Mouse (Mus musculus): ENCODE measurements at regions not wholly inside any gene's neighbourhood (a gene's known extent, or its start where the extent isn't known, plus 50 kb on each side); places are given as distances from the start of the nearest gene placed in this dataset.

DNA sequence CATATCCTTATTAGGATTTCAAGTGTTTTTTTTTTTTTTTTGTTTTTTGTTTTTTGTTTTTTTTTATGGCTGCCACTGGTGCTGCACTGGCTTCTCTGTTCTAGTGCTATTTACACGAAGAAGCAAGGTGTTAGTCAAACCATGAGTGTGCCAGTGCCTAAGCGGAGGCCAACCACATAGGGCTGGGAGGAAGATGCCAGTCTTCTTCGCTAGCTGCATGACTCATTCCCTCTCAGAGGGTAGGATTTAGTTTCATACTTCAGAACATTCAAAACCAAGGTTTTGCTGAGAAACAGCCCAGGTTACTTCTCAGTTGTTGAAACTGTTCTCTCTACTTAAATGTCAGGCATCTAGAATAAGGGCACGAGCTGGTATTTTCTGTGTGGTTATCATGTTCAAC, 72.6 kb downstream of the Icos start:
- H3K4me1 ChIP-seq (ENCODE audit: control insufficient read depth, insufficient read depth, low read length), result no peaks in the 10 kb centered on the region
- no peak overlapping the region for H3K4me3 ChIP-seq (ENCODE audit: low read depth, low read length)
- H3K9ac ChIP-seq (ENCODE audit: low read depth, low read length), result no peak overlapping the region
- no peaks in the 10 kb centered on the region for H3K27me3 ChIP-seq (ENCODE audit: control insufficient read depth, insufficient read depth, low read length)
- ATAC-seq (replicated peaks; ENCODE audit: insufficient number of reproducible peaks, low FRiP score, low TSS enrichment), result no peak
- H3K9me3 ChIP-seq (replicated peaks; ENCODE audit: control insufficient read depth, low read length), result no peaks in the 10 kb centered on the region
- WGBS (ENCODE audit: insufficient replicate concordance), result 77% methylated on average over 4 of the region's 4 CpGs
- no peak overlapping the region for H3K4me2 ChIP-seq
- H3K27ac ChIP-seq (ENCODE audit: low read depth, low read length), result no peak overlapping the region
- no peaks in the 10 kb centered on the region for H3K36me3 ChIP-seq (ENCODE audit: control insufficient read depth, insufficient read depth, low read length)

DNA sequence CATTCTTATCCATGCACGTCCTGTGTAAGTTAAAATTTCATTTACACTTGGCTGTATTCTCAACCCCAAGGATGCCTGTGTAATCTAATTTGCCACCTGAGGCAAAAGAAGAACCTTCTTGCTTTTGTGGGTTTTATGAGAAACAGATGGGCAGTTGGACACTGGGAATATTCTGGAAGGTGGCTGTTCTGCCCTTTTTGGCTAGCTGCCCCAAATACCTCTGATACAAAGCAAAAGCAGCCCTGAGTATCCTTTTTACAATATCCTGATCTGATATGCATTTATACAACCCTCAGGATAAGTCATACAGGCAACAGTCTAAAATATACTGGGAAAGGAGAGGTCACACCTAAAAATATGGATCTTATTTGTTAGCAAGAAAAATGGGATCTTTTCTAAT, 75.9 kb downstream of the Icos start:
- Histone ChIP-seq H3K4me2 (no peak overlapping the region), H3K27me3 (ENCODE audit: control insufficient read depth, insufficient read depth, low read length) (no peaks in the 10 kb centered on the region), H3K27ac (ENCODE audit: low read depth, low read length) (no peak overlapping the region), H3K4me3 (ENCODE audit: low read depth, low read length) (no peak overlapping the region), H3K4me1 (ENCODE audit: control insufficient read depth, insufficient read depth, low read length) (no peaks in the 10 kb centered on the region), H3K9me3 (replicated peaks; ENCODE audit: control insufficient read depth, low read length) (no peaks in the 10 kb centered on the region), H3K36me3 (ENCODE audit: control insufficient read depth, insufficient read depth, low read length) (no peaks in the 10 kb centered on the region), H3K9ac (ENCODE audit: low read depth, low read length) (no peak overlapping the region)
- ATAC-seq (replicated peaks; ENCODE audit: insufficient number of reproducible peaks, low FRiP score, low TSS enrichment), result no peak
- WGBS (ENCODE audit: insufficient replicate concordance), result 52% methylated on average over 1 of the region's 1 CpGs

DNA sequence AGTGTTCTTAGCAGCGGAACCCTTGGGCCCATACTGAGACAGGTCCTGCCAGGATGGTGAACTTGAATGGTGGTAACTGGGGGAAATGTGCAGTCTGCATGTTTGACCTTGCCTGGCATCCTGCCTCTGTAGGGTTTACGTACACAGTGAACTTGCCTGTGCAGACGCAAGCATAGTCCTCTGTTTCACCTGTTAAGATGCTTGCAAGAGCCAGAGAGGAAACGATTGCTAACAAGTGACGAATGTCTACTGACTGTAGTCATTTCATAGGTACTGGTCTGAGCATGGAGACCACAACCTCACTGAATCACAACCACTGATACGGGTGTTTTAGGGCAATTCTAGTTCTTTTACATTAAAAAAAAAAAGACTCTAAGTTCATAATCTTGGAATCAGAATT, 76.7 kb downstream of the Icos start:
- Histone ChIP-seq H3K36me3 (ENCODE audit: control insufficient read depth, insufficient read depth, low read length) (no peaks in the 10 kb centered on the region), H3K4me1 (ENCODE audit: control insufficient read depth, insufficient read depth, low read length) (no peaks in the 10 kb centered on the region), H3K27me3 (ENCODE audit: control insufficient read depth, insufficient read depth, low read length) (no peaks in the 10 kb centered on the region), H3K27ac (ENCODE audit: low read depth, low read length) (no peak overlapping the region), H3K9ac (ENCODE audit: low read depth, low read length) (no peak overlapping the region), H3K4me2 (no peak overlapping the region), H3K4me3 (ENCODE audit: low read depth, low read length) (no peak overlapping the region), H3K9me3 (replicated peaks; ENCODE audit: control insufficient read depth, low read length) (no peaks in the 10 kb centered on the region)
- WGBS (ENCODE audit: insufficient replicate concordance), result 82% methylated on average over 6 of the region's 6 CpGs
- no peak for ATAC-seq (replicated peaks; ENCODE audit: insufficient number of reproducible peaks, low FRiP score, low TSS enrichment)

DNA sequence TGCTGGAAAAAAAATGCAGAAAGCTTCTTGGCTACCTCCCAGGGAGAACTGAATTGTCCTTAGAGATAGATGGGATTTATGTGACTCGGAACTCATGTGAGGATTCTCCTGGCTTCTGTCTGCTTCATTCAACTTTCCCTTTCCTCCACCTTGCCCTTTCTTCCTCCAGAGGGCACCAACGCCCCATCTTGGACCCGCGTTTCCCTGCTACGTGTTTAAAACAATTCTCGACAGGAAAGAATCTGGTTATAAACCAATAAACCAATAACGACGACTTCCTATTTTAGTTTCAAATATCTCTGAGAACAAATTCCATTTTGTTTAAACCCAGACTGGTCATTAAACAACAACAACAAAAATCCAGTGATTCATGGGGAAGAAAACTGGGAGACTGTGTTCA, 77.4 kb downstream of the Icos start:
- H3K27me3 ChIP-seq (ENCODE audit: control insufficient read depth, insufficient read depth, low read length), result no peaks in the 10 kb centered on the region
- H3K27ac ChIP-seq (ENCODE audit: low read depth, low read length), result no peak overlapping the region
- WGBS (ENCODE audit: insufficient replicate concordance), result 10% methylated on average over 8 of the region's 8 CpGs
- no peaks in the 10 kb centered on the region for H3K9me3 ChIP-seq (replicated peaks; ENCODE audit: control insufficient read depth, low read length)
- H3K4me1 ChIP-seq (ENCODE audit: control insufficient read depth, insufficient read depth, low read length), result no peaks in the 10 kb centered on the region
- ATAC-seq (replicated peaks; ENCODE audit: insufficient number of reproducible peaks, low FRiP score, low TSS enrichment), result no peak
- H3K4me2 ChIP-seq, result peak overlapping the region; percentile 20
- no peaks in the 10 kb centered on the region for H3K36me3 ChIP-seq (ENCODE audit: control insufficient read depth, insufficient read depth, low read length)
- no peak overlapping the region for H3K4me3 ChIP-seq (ENCODE audit: low read depth, low read length)
- H3K9ac ChIP-seq (ENCODE audit: low read depth, low read length), result no peak overlapping the region

DNA sequence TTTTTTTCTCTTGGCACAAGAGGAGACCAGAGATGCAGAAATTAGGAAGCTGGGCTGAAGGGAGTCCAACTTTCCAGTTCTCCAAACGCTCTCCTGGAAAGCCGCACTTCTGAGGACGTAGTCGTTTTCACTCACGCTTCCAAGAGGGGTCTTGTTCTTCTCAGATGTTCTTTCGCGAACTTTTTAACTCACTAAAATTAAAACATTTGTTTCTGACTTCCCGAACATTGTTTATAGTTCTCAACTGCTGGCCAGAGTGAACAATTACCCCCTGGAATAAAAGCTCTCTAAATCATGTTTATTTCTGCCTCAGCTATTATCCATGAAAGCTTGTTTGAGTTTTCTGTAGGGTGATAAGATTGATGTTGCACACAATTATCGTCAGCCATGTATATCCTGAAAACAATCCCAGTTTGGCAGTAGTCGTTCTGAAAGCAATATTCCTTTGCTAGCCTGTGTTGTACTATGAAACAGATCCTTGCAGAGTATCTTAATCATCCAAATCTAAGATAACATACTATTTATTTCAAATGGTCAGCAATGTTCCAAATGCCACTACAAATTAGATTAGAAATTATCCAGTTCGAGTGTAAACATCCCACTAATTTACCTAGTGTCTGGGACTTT, 82.3 kb downstream of the Icos start:
- H3K4me2 ChIP-seq, result no peak overlapping the region
- no peaks in the 10 kb centered on the region for H3K9me3 ChIP-seq (replicated peaks; ENCODE audit: control insufficient read depth, low read length)
- no peak overlapping the region for H3K9ac ChIP-seq (ENCODE audit: low read depth, low read length)
- no peaks in the 10 kb centered on the region for H3K27me3 ChIP-seq (ENCODE audit: control insufficient read depth, insufficient read depth, low read length)
- WGBS (ENCODE audit: insufficient replicate concordance), result 73% methylated on average over 11 of the region's 11 CpGs
- H3K27ac ChIP-seq (ENCODE audit: low read depth, low read length), result no peak overlapping the region
- no peak overlapping the region for H3K4me3 ChIP-seq (ENCODE audit: low read depth, low read length)
- H3K36me3 ChIP-seq (ENCODE audit: control insufficient read depth, insufficient read depth, low read length), result no peaks in the 10 kb centered on the region
- no peak for ATAC-seq (replicated peaks; ENCODE audit: insufficient number of reproducible peaks, low FRiP score, low TSS enrichment)
- no peaks in the 10 kb centered on the region for H3K4me1 ChIP-seq (ENCODE audit: control insufficient read depth, insufficient read depth, low read length)

DNA sequence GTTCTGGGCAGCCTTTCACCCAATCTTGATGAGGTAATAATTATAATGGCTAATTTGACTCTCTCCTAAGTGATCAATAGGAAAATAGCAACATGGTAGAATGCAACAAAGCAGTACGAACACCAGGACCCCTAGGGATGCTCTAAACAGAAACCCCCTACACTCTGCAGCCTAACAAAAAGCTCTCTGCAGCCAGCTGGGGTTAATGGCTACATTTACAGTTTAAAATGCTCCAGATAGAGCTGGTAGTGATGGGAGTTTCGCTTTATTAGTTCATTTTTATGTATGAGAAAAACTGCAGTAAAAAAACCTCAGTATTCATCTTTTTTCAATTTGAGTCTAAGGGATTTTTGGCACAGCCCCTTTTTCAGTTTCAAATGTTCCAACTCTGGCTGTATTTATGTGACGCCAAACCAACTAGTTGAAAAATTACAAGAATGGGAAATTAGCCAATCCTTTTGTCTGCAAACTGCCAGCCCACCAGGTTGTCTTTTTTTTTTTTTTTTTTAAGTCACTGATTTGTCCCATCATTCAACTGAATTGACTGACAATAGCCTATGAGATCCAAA, 84.2 kb downstream of the Icos start:
- Histone ChIP-seq H3K4me2 (no peak overlapping the region), H3K4me1 (ENCODE audit: control insufficient read depth, insufficient read depth, low read length) (no peaks in the 10 kb centered on the region), H3K9ac (ENCODE audit: low read depth, low read length) (no peak overlapping the region), H3K36me3 (ENCODE audit: control insufficient read depth, insufficient read depth, low read length) (no peaks in the 10 kb centered on the region), H3K4me3 (ENCODE audit: low read depth, low read length) (no peak overlapping the region), H3K9me3 (replicated peaks; ENCODE audit: control insufficient read depth, low read length) (no peaks in the 10 kb centered on the region), H3K27ac (ENCODE audit: low read depth, low read length) (no peak overlapping the region), H3K27me3 (ENCODE audit: control insufficient read depth, insufficient read depth, low read length) (no peaks in the 10 kb centered on the region)
- WGBS (ENCODE audit: insufficient replicate concordance), result 72% methylated on average over 3 of the region's 3 CpGs
- ATAC-seq (replicated peaks; ENCODE audit: insufficient number of reproducible peaks, low FRiP score, low TSS enrichment), result no peak

DNA sequence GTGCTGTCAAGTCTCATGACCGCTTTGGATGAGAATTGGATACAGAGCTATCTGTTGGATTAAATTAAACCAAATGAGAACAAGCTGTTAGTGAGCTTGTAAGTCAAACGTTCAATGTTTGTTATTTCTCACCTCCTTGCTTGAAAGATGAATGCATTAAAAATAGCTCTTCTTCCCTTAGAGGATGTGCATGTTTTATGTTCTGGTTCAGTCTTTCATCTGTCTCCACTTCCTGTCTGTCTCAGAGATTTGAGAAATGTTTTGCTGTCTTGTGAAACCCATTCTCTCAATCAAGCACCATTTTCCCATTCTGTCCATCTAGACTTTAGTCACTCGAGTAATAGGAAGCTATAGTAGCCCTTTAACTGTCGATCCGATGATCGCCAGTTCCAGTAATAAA, 90.4 kb downstream of the Icos start:
- WGBS (ENCODE audit: insufficient replicate concordance), result 75% methylated on average over 6 of the region's 6 CpGs
- no peak for ATAC-seq (replicated peaks; ENCODE audit: insufficient number of reproducible peaks, low FRiP score, low TSS enrichment)

DNA sequence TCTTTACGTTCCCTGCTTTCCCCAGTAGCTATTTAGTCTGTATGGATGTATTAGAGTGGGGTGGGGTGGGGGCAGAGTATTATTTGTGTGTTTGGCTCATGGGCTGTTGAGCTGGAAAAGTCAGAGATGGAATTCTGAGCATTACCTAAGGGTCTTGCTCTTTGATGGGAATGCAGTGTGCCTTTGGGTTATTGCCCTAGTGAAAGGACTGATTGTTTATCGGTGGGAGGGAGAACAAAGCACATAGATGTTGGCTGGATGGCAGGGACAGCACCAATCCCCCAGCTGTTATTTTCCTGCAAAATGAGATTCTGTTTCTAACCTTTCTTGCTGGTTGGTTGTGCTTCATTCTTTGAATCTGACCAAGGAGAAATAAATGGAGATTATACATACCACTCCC, 96.4 kb downstream of the Icos start:
- 77% methylated on average over 2 of the region's 2 CpGs for WGBS (ENCODE audit: insufficient replicate concordance)
- no peak for ATAC-seq (replicated peaks; ENCODE audit: insufficient number of reproducible peaks, low FRiP score, low TSS enrichment)
- Histone ChIP-seq H3K4me1 (ENCODE audit: control insufficient read depth, insufficient read depth, low read length) (no peaks in the 10 kb centered on the region), H3K9ac (ENCODE audit: low read depth, low read length) (no peak overlapping the region), H3K27me3 (ENCODE audit: control insufficient read depth, insufficient read depth, low read length) (no peaks in the 10 kb centered on the region), H3K27ac (ENCODE audit: low read depth, low read length) (no peak overlapping the region), H3K4me2 (no peak overlapping the region), H3K4me3 (ENCODE audit: low read depth, low read length) (no peak overlapping the region), H3K9me3 (replicated peaks; ENCODE audit: control insufficient read depth, low read length) (no peaks in the 10 kb centered on the region), H3K36me3 (ENCODE audit: control insufficient read depth, insufficient read depth, low read length) (no peaks in the 10 kb centered on the region)

More for the DNA sequence above, 90.4 kb downstream of the Icos start:
- no peaks in the 10 kb centered on the region for H3K36me3 ChIP-seq (ENCODE audit: control insufficient read depth, insufficient read depth, low read length)
- H3K4me1 ChIP-seq (ENCODE audit: control insufficient read depth, insufficient read depth, low read length), result no peaks in the 10 kb centered on the region
- no peaks in the 10 kb centered on the region for H3K27me3 ChIP-seq (ENCODE audit: control insufficient read depth, insufficient read depth, low read length)
- no peak overlapping the region for H3K27ac ChIP-seq (ENCODE audit: low read depth, low read length)
- H3K4me2 ChIP-seq, result no peak overlapping the region
- H3K9me3 ChIP-seq (replicated peaks; ENCODE audit: control insufficient read depth, low read length), result no peaks in the 10 kb centered on the region
- no peak overlapping the region for H3K9ac ChIP-seq (ENCODE audit: low read depth, low read length)
- H3K4me3 ChIP-seq (ENCODE audit: low read depth, low read length), result no peak overlapping the region

DNA sequence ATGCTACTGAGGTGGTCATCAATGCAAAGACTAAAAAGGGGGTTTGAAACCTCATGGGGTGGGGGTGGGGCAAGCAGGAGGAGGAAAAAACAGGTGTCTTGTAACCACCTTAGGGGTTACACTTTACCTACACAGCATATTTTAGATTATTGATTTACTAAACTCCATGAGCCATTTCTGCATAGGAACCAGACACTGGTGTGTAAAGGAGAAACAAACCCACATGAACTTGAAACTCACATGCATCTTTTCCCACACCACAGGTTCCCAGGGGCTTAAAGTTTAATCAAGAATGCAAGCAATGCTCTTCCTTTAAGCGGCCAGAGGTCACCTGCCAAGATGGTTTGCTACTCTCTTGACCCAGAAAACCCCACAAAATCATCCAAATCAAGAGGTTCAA, 97.6 kb downstream of the Icos start:
- Histone ChIP-seq H3K36me3 (ENCODE audit: control insufficient read depth, insufficient read depth, low read length) (no peaks in the 10 kb centered on the region), H3K4me3 (ENCODE audit: low read depth, low read length) (no peak overlapping the region), H3K9me3 (replicated peaks; ENCODE audit: control insufficient read depth, low read length) (no peaks in the 10 kb centered on the region), H3K4me2 (no peak overlapping the region), H3K9ac (ENCODE audit: low read depth, low read length) (no peak overlapping the region), H3K4me1 (ENCODE audit: control insufficient read depth, insufficient read depth, low read length) (no peaks in the 10 kb centered on the region), H3K27ac (ENCODE audit: low read depth, low read length) (no peak overlapping the region), H3K27me3 (ENCODE audit: control insufficient read depth, insufficient read depth, low read length) (no peaks in the 10 kb centered on the region)
- WGBS (ENCODE audit: insufficient replicate concordance), result 69% methylated on average over 1 of the region's 1 CpGs
- ATAC-seq (replicated peaks; ENCODE audit: insufficient number of reproducible peaks, low FRiP score, low TSS enrichment), result no peak
